Mouse (Mus musculus) stomach, postnatal 0 days (tissue): ENCODE results near the gene Cyp1a2.
"Not testable (repeated sequence)": the region's sequence is repeated elsewhere in the genome, so short reads cannot be mapped to it uniquely, and the experiment has no call there.

Source experiments
- CTCF ChIP-seq: IDR thresholded peaks from 2 replicates; pipeline ENCODE4 v1.5.1; 2016; ENCODE audit warnings: antibody characterized with exemption, low read depth, mild to moderate bottlenecking, moderate library complexity
- EP300 ChIP-seq: optimal IDR thresholded peaks from 2 replicates; pipeline ENCODE3; 2016; ENCODE audit warnings: antibody characterized with exemption

DNA sequence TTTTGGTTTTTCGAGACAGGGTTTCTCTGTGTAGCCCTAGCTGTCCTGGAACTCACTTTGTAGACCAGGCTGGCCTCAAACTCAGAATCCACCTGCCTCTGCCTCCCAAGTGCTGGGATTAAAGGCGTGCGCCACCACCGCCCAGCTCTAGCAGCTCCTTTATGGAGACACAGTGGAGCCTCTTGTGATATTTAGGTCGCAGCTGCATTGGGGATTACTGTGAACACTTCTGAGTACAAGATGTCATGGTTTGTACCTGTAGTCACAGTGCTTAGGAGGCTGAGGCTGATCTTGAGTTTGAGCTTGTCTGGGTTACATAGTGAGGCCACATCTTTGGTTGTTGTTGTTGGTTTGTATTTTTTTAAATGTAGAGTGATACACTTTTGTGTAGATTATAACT, 26.7 kb upstream of the Cyp1a2 start:
- not testable (repeated sequence) for TF ChIP-seq CTCF, EP300
